Mouse (Mus musculus): ENCODE data around the gene Higd1a. TPM values are rescaled to one million over a fixed set of nuclear protein-coding genes. Genes with fewer than 3 reads are reported as not detected.

Gene Higd1a
- polyA plus RNA-seq (2015; fragmentation: Nextera tagmentation; extraction: Ambion mirVana), result 181 and 188 TPM in 2 replicates

GRCm38 (mm10) chr9:121858153-121858488 is at the start of gene Higd1a:
TSS of gene Higd1a (minus strand) at chr9:121858362.

GRCm38 (mm10) chr9:121898245-121898644 is 40.1 kb upstream of the Higd1a start, which contains the start of gene Ackr2:
TSS of gene Ackr2 (plus strand) at chr9:121898355.

GRCm38 (mm10) chr9:121838829-121839621 is 19.1 kb downstream of the Higd1a start, which contains the start of gene Ccdc13:
TSS of gene Ccdc13 (minus strand) at chr9:121839461.

Other genes with a start within 250 kb of the Higd1a start
- gene Lyzl4, start 216.3 kb downstream of the Higd1a start, polyA plus RNA-seq (2015; fragmentation: Nextera tagmentation; extraction: Ambion mirVana), result 0.39 and 0.43 TPM in 2 replicates
- 0.40 and 0.57 TPM in 2 replicates for gene Vipr1, start 215.6 kb downstream of the Higd1a start, polyA plus RNA-seq (2015; fragmentation: Nextera tagmentation; extraction: Ambion mirVana)
- 18.5 and 21.0 TPM in 2 replicates for gene Sec22c, start 152.9 kb downstream of the Higd1a start, polyA plus RNA-seq (2015; fragmentation: Nextera tagmentation; extraction: Ambion mirVana)
- gene Ss18l2, start 148.0 kb downstream of the Higd1a start, polyA plus RNA-seq (2015; fragmentation: Nextera tagmentation; extraction: Ambion mirVana), result 239 and 284 TPM in 2 replicates
- gene Nktr, start 139.2 kb downstream of the Higd1a start, polyA plus RNA-seq (2015; fragmentation: Nextera tagmentation; extraction: Ambion mirVana), result 41.3 and 45.5 TPM in 2 replicates
- gene Zfp651, start 99.0 kb downstream of the Higd1a start, polyA plus RNA-seq (2015; fragmentation: Nextera tagmentation; extraction: Ambion mirVana), result 26.6 and 31.7 TPM in 2 replicates
- 2.6 and 2.7 TPM in 2 replicates for gene Klhl40, start 80.8 kb downstream of the Higd1a start, polyA plus RNA-seq (2015; fragmentation: Nextera tagmentation; extraction: Ambion mirVana)
- gene Hhatl, start 65.9 kb downstream of the Higd1a start, polyA plus RNA-seq (2015; fragmentation: Nextera tagmentation; extraction: Ambion mirVana), result 1.1 and 1.4 TPM in 2 replicates
- gene Ccdc13, start 18.9 kb downstream of the Higd1a start, polyA plus RNA-seq (2015; fragmentation: Nextera tagmentation; extraction: Ambion mirVana), result 4.6 and 6.6 TPM in 2 replicates
- gene Ackr2, start 40.0 kb upstream of the Higd1a start, polyA plus RNA-seq (2015; fragmentation: Nextera tagmentation; extraction: Ambion mirVana), result 0.62 and 0.65 TPM in 2 replicates
- gene Cyp8b1, start 57.9 kb upstream of the Higd1a start, polyA plus RNA-seq (2015; fragmentation: Nextera tagmentation; extraction: Ambion mirVana), result not detected in 2 replicates
- 2.3 TPM in 2 replicates for gene Fam198a, start 92.6 kb upstream of the Higd1a start, polyA plus RNA-seq (2015; fragmentation: Nextera tagmentation; extraction: Ambion mirVana)
- gene Pomgnt2, start 138.7 kb upstream of the Higd1a start, polyA plus RNA-seq (2015; fragmentation: Nextera tagmentation; extraction: Ambion mirVana), result 36.3 and 43.1 TPM in 2 replicates